Mouse (Mus musculus) 3134 (cell line): ENCODE measurements around the gene Parva.

Source experiments
- DNase-seq: peaks from one replicate; pipeline ENCODE4 v3.0.0-alpha.2; 2011; ENCODE audit warnings: low spot score; ENCODE audit not compliant: insufficient read length; ENCODE audit errors: extremely low read depth

Parva gene

DNA sequence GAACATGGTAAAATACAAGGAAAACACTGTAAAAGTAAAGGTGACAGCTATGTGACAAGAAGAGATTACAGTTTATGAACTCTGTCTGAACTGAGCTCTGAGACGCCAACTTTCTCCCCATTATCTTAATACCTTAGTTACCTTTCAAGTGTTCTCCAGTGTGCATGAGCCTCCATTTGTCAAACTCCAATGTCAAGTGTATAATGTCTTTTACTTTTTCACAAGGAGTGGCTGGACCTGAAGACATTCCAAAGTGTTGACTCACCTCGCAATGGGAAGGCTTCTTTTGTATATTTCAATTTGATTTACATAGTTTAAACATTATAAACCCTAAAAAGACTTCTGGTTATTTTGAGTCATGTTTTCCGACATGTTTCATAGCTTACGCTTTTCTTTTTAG lies 3.9 kb upstream of the Parva start:
- no peak for DNase-seq

GRCm38 (mm10) chr7:112426811-112427210 lies 494 bp upstream of the Parva start:
- DNase-seq: no peak

GRCm38 (mm10) chr7:112428158-112428535 lies 842 bp downstream of the Parva start:
- peak; percentile 89 for DNase-seq

DNA sequence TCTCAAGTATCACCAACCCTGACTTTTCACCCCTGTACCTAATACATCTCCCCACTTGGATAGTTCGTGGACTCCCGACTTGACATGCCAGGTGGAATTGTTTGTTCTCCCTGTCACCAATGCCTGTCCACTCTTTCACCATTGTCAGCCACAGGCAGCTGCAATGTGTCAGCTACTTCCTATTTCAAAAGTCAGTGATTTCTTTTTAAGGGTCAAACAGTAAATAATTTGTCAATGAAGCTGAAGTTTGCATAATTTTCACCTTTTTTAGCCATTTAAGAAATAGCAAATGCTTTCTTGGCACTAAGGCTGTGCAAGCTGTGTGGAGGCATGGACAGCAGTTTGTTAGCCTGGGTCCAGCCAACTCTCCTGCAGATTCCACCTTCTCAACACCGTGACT lies 12.5 kb downstream of the Parva start:
- DNase-seq: no peak

- DNase-seq: no peak
Measured at GRCm38 (mm10) chr7:112444152-112444984, 17.1 kb downstream of the Parva start.

- DNase-seq: no peak
Measured at GRCm38 (mm10) chr7:112444985-112445367, 17.7 kb downstream of the Parva start.

GRCm38 (mm10) chr7:112446498-112446897 lies 19.2 kb downstream of the Parva start:
- DNase-seq: no peak

DNA sequence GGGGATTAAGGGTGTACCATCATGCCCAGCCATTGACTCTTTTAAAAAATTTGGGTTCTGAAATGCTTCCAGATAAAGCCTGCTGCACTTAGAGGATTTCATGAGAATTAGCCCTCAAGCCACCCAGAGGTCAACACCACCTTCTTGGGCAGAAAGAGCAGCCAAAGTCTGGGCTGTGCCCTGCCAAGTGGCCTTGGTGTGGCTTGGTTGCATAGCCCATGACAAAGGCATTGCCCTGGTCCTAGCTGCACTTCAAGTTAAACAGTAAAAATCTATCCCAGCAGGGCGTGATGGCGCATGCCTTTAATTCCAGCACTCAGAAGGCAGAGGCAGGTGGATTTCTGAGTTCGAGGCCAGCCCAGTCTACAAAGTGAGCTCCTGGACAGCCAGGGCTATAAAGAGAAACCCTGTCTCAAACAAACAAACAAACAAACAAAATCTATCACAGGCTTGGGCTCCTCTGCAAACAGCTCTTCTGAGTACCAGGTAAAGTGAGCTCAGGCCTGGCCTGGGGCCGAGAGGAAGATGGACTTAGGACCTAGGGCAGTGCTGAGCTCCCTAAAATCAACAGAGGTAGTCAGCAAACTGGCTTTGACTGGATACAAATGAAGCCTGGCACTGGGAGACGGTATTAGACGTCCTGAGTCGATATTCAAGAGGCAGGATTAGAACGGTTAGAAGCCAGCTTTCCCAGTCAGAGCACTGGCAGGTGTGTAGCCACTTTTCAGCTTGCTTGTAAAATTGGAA lies 22.8 kb downstream of the Parva start:
- DNase-seq: no peak

DNA sequence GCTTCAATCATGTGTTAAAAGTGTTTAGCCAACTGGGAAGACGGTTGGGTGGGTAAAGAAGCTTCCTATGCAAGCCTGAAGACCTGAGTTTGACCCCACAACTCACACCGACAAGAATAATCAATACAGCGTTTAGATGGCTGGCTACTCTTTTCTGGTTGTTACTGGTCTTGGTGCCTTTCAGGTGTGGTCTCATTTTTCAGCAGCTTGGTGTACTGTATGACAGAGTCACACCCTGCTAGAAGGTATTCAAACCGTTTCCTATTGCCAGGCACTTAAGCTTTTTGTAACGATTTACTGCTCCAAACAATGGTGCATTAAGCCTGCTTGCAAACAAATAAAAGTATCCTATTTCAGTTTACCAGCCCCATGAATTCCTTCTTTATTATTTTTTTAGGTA lies 25.2 kb downstream of the Parva start:
- DNase-seq: no peak

DNA sequence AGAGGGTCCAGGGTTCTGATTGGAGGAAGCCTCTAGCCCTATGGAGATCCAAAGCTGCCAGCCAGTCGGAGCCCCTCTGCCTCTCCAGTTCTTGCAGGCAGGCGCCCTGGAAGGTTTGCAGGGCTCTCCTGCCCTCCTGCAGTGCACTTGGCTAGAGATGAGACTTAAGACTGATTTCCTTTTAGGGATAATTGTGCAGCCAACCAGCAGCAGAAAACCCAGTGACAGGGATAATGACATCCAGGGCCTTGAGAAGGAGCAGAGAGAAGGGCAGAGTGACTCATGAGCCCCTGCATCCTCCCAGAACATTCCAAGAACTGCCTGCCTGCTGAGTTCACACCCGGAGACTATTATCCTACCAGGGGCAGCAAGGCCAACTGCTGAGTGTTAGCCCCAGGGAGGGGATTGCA lies 26.5 kb downstream of the Parva start:
- DNase-seq: peak; percentile 64

DNA sequence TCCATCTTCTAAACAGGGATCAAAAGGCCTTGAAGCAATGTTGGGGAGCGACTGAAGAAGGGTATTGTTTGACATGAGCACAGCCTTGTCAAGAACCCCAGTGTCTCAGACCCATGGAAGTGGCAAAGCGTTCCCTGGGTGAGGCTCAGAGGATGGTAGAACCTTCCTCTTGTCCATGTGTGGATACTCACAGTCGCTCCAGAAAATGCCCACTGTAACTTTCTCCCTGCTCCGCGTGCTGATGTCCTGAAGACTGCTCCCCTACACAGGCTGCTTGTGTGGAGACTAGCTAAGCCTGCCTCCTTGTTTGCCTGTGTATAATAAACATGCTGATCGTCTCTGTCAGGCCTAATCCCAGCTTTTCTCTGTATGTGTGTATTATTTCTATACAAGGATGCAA lies 27.1 kb downstream of the Parva start:
- no peak for DNase-seq

DNA sequence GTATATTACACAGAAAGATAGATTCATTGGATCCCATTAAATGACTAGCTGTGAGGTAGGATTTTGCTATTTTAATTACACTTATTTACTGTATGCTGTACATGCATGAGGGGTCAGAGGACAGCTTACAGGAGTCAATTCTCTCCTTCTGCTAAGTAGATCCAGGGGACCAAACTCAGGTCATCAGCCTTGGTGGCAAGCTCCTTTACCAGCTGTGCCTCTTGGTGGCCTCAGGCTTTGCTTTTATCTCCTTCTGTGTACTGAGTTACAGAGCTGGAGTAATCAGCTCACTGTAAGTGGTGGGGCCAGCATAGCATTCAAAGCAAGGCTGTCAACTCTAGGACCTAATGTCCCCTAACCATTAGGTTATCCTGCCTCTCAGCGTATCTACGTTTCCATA lies 27.6 kb downstream of the Parva start:
- no peak for DNase-seq

- DNase-seq: peak; percentile 37
Measured at GRCm38 (mm10) chr7:112455566-112456110, 28.3 kb downstream of the Parva start.

DNA sequence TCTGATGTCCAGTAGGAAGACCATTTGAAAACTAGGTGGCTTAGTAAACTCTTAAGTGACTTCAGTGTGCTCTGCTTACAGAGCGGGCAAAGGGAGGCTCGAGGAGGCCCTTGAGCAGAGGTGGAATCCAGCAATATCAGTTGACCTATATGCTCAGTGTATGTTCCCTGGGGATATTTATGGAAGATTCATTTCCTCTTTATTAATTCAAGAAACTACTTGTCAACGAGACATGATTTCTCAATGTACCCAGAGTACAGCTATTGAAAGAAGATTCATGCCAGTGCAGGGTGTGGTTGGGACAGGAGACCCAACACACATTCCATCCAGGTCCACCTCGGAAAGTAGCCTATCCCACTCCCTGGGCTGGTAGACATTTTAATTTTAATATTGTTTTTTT lies 30.1 kb downstream of the Parva start:
- DNase-seq: no peak

DNA sequence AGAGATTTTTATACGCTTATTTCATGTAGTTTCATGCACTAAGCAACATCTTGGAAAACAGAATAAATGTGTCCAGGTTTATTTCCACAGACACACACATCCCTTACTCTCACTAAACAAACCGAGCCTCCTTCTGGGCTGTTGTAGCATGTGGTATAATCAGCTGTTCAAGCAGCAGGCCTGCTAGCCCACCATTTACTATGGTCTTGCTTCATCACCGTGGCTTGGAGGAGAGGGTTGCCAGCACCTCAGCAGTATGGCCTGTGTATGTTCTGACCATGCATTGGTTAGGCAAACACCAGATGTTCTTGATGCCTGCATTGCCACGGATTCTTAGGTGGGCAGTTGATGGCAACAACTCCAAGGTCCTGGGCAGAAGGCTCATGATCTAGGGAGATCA lies 30.6 kb downstream of the Parva start:
- DNase-seq: no peak

- peak; percentile 75 for DNase-seq
Measured at GRCm38 (mm10) chr7:112458440-112458839, 31.1 kb downstream of the Parva start.

- no peak for DNase-seq
Measured at GRCm38 (mm10) chr7:112463074-112463473, 35.8 kb downstream of the Parva start.

- no peak for DNase-seq
Measured at GRCm38 (mm10) chr7:112465920-112466319, 38.6 kb downstream of the Parva start.

- no peak for DNase-seq
Measured at GRCm38 (mm10) chr7:112466786-112467185, 39.5 kb downstream of the Parva start.

DNA sequence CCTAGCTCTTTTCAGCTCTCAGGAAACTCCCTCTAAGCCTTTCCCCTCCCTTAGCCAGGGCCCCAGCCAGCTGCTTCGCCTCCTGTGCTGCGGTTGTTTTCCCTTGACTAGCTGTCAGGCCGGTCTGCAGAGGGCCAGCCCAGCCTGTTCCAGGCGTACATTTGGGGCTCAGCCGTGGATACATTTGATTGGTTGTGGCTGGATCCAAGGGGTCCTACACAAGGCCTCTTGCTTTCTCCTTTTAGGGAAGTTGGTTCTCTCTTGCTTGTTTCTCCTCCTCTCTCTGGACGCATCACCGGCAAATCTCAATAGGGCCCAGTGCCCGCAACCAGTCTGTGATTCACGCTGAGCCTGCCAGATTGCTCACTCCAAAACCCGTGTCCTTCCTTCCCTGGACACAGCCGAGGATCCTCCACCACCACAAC lies 40.4 kb downstream of the Parva start:
- DNase-seq: peak; percentile 83

DNA sequence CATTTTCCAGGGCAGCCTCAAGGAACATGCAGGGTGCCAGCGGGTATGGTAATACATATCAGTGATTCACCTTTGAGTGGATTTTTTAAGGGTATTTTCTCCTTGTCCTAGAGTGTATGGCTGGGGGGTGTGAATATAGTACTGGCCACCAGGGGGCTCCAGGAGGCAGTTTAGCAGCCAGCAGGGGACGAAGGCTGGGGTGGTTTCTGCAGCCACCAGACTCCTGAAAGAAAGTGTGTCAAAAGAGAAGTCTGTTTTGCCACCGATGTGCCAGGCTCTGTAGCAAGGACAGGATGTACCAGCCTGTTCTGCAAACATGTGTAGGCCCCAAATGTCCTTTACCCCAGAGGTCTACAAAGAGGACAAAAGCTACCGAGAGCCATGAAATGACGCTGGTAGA lies 42.5 kb downstream of the Parva start:
- peak; percentile 51 for DNase-seq

DNA sequence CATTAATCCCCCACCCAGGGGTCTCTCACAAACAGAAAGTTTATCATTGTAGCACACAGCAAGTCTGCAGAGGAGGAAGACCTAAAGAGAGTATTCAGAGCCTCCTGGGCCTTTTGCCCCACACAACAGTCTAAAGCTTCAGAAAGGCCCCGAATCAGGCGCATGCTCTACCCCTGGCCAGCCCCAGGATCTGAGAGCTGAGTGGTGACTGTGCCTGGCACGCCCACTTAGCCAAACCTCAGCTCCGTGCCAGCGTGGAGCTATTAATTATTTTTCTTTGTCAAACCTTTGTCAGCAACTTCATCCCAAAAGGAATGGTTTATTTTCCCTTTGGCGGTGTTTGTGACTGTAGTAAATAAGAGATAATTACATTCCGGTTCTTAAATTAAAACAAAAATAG lies 44.0 kb downstream of the Parva start:
- DNase-seq: no peak
